Mouse (Mus musculus) lung, embryonic 15.5 days (tissue): ENCODE measurements at regions not wholly inside any gene's neighbourhood (a gene's known extent, or its start where the extent isn't known, plus 50 kb on each side); places are given as distances from the start of the nearest gene placed in this dataset.

Experiments used
- ATAC-seq: fragments of 200-750 bp; cut with Nextera tagmentation; 2 replicates; pipeline ENCODE4 v1.8.0; 2017; ENCODE audit warnings: moderate number of reproducible peaks, borderline replicate concordance; ENCODE audit not compliant: low FRiP score, low TSS enrichment; ENCODE audit errors: extremely low read depth
- H3K27ac ChIP-seq: fragments of 300-500 bp; sonication (generic); 2 replicates; pipeline ENCODE4 v1.5.1; 2015; ENCODE audit warnings: moderate library complexity, mild to moderate bottlenecking, inconsistent platforms
- H3K27me3 ChIP-seq: fragments of 300-500 bp; sonication (generic); 2 replicates; pipeline ENCODE4 v1.6.1; 2015; ENCODE audit warnings: inconsistent platforms
- H3K36me3 ChIP-seq: fragments of 300-500 bp; sonication (generic); 2 replicates; pipeline ENCODE4 v1.6.1; 2015; ENCODE audit warnings: inconsistent platforms
- H3K4me1 ChIP-seq: fragments of 300-500 bp; sonication (generic); 2 replicates; pipeline ENCODE4 v1.6.1; 2015; ENCODE audit warnings: inconsistent platforms
- H3K4me2 ChIP-seq: fragments of 300-500 bp; sonication (generic); 2 replicates; pipeline ENCODE4 v1.6.1; 2015; ENCODE audit warnings: inconsistent platforms, mild to moderate bottlenecking, moderate library complexity
- H3K4me3 ChIP-seq: fragments of 300-500 bp; sonication (generic); 2 replicates; pipeline ENCODE4 v1.5.1; 2015; ENCODE audit warnings: mild to moderate bottlenecking, inconsistent platforms
- H3K9ac ChIP-seq: fragments of 300-500 bp; sonication (generic); 2 replicates; pipeline ENCODE4 v1.6.1; 2015; ENCODE audit warnings: inconsistent platforms
- H3K9me3 ChIP-seq: fragments of 300-500 bp; sonication (generic); 2 replicates; pipeline ENCODE4 v1.6.1; 2016; ENCODE audit warnings: inconsistent platforms
- WGBS: fragments of 180-500 bp; shearing (Covaris S2); methylation state at CpG from one replicate; pipeline ENCODE4 v1.1.7; 2015; 5-methylcytosine and 5-hydroxymethylcytosine counted together

DNA sequence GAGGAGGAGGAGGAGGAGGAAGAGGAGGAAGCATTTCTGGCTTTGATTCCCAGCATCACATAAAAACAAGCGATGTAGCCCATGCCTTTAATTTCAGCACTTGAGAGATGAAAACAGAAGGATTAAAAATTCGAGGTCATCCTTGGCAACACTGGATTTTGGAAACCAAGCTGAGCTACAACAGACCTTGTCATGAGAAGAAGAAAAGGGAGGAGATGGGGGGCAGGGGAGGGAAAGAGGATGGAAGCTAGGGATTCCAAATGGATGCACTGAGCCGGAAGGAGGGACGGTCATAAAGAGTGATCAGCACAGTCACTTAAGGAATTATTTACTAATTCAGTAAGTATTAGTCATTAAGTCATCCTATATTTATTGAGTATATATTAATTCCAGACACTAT lies 55.1 kb upstream of the Cnksr3 start:
- Histone ChIP-seq H3K4me3 (no peak overlapping the region), H3K4me1 (0 out of 2 replicates have a peak, but pooled peaks cover 4% of the 10 kb centered on the region), H3K9me3 (no peaks in the 10 kb centered on the region), H3K27ac (no peak overlapping the region), H3K4me2 (no peak overlapping the region), H3K9ac (no peak overlapping the region), H3K27me3 (no peaks in the 10 kb centered on the region), H3K36me3 (no peaks in the 10 kb centered on the region)
- whole genome bisulfite sequencing = 80% methylated on average over 4 of the region's 4 CpGs
- ATAC-seq = no peak

DNA sequence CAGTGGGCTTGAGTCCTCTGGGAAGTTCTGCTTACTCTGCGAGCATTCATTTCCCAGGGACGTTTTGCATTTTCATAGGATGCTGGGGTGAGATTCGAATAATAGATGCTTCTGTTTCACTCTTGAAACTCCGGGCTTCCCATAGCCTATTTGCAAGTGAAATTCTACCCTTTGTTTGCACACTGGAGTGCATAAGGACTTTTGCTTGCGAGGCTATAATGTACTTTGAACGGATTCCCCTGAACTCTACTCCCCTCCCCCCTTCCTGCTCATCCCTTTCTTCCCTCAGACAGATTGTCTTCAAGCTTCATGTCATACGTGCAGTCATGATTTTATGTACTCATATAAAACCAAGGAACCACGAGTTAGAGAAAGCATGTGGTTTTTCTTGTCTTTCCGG lies 53.4 kb upstream of the Cnksr3 start:
- H3K27me3 ChIP-seq = no peaks in the 10 kb centered on the region
- no peak overlapping the region for H3K4me3 ChIP-seq
- H3K9ac ChIP-seq = no peak overlapping the region
- no peak overlapping the region for H3K27ac ChIP-seq
- H3K36me3 ChIP-seq = no peaks in the 10 kb centered on the region
- no peak overlapping the region for H3K4me2 ChIP-seq
- WGBS = 43% methylated on average over 9 of the region's 9 CpGs
- ATAC-seq = no peak
- 0 out of 2 replicates have a peak, but pooled peaks cover 4% of the 10 kb centered on the region for H3K4me1 ChIP-seq
- H3K9me3 ChIP-seq = no peaks in the 10 kb centered on the region

DNA sequence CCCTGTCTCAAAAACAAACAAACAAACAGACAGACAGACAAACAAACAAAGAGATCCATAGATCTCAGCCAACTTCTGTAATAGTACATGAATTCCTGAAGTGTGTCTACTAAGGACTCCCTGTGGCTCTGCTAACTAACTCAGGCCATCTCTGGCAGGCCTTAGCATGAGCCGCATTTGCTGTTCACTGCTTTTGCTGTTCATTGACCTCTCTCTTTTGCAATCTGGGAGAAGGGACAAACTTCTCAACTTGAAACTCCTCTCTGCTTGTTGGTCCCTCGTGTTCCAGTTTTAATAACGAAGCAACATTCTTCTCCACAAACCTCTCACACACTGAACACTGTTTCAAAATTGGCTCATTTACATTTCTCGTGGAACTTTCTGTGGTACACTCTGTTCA lies 52.7 kb upstream of the Cnksr3 start:
- H3K27me3 ChIP-seq = no peaks in the 10 kb centered on the region
- ATAC-seq = no peak
- H3K9ac ChIP-seq = no peak overlapping the region
- H3K36me3 ChIP-seq = no peaks in the 10 kb centered on the region
- H3K4me3 ChIP-seq = no peak overlapping the region
- WGBS = 83% methylated on average over 4 of the region's 4 CpGs
- H3K4me1 ChIP-seq = 0 out of 2 replicates have a peak, but pooled peaks cover 4% of the 10 kb centered on the region
- no peaks in the 10 kb centered on the region for H3K9me3 ChIP-seq
- H3K27ac ChIP-seq = no peak overlapping the region
- H3K4me2 ChIP-seq = no peak overlapping the region
